Mouse (Mus musculus) urinary bladder, postnatal 10 days (tissue): ENCODE measurements around the gene Mef2a.
"Not testable (repeated sequence)": the region's sequence is repeated elsewhere in the genome, so short reads cannot be mapped to it uniquely, and the experiment has no call there.

Experiments used
- DNase-seq: peaks from one replicate; pipeline ENCODE4 v3.0.0; 2022; ENCODE audit warnings: low spot score

The Mef2a gene

GRCm38 (mm10) chr7:67369645-67370044 is 3.0 kb downstream of the Mef2a start:
- DNase-seq: no peak

DNA sequence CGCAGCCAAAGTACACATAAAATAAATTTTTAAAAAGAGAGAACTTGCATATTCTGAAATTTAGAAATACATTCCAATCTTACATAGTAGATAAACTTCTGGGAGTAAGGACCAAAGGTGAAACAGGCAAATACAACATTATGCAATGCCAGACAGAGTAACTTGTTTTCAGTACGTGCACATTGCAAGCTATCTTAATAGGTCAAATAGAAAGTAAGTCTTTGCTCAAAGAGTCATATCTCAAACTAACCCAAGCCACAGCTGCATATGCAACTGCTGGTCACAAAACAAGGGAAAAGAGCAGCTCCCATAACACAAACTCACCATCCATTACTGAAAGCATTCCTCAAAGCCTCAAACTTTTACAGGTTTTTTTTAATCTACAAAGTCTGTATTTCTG is 4.3 kb downstream of the Mef2a start:
- DNase-seq: no peak

- DNase-seq: no peak
These were observed 12.1 kb downstream of the Mef2a start for GRCm38 (mm10) chr7:67360588-67360987.

DNA sequence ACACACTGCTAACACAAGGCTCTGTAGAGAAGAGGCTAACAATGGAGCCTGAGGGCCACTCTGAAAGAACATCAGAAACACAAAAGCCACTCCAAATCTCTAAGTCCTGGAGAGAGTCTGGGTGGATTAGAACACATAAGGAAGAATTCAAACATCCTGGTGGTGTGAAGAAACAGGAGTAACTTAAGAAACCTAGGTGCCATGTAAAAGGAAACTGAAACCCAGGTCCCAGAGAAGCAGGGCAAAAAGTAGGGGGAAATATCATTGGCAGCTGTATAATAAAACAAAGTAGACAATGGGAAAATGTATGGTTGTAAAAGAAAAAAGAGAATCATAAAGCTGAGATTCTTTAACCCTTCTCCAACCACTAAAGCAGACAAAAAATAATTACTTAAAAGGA is 12.8 kb downstream of the Mef2a start:
- no peak for DNase-seq

DNA sequence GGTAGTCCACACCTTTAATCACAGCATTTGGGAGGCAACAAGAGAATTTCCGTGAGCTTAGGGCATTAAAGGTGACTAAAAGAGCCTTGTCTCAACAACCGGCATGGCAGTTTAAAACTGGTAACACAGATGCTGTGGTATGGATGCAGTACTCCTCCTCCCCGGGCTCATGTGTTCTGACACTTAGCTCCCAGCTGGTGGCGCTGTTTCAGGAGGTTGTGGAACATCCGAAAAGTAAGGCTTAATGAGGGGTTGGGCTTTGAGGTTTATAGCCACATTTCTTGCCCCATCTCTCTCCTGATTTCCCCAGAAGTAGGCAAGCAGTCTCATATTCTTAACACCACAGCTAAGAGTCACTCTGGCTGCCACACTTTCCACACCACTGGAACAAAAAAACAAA is 16.8 kb downstream of the Mef2a start:
- no peak for DNase-seq

GRCm38 (mm10) chr7:67353667-67354066 is 19.0 kb downstream of the Mef2a start:
- no peak for DNase-seq

- DNase-seq: no peak
These were observed 19.7 kb downstream of the Mef2a start for GRCm38 (mm10) chr7:67352989-67353388.

GRCm38 (mm10) chr7:67344443-67344842 is 28.2 kb downstream of the Mef2a start:
- no peak for DNase-seq

DNA sequence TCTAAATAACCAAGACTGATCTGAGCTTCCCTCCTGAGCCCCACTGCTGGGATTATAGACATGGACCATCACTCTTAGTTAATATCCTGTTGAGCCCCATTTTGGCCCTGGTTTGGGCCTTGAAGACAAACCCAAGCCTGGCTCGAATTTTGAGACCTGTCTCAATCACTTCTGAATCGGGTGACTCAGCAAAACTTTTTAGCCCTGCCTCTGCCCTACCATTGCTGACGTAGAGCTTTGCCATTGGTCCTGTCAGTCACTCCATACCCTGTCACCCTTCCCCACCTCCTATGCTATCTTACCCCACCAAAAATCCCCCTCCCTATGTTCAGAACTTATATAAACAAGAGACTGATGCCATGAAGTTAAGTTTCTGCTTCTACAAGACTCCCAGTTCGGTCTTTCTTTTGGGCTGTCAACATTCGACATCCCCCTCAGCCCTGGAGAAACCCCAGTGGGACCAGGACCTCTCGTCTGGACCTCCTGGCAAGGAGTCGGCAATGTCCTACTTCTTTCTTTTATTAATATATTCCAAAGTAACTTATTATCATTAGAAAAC is 30.5 kb downstream of the Mef2a start:
- no peak for DNase-seq

DNA sequence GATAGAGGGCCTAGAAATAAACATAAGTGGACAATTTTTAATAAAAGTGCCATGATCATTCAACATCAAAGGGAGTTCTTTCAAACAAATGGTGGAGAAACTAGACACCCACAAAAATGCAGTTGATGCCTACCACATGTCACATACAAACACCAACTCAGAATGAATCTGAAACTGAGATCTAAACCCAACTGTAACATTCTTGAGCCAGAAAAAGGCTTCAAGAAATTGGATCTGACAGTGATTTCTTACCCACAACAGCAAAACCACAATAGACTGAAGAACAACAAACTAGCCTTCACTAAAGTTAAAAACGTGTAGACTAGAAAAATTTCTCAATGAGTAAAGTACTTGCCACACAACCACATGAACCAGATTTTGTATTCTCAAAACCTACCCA is 52.3 kb downstream of the Mef2a start:
- no peak for DNase-seq

DNA sequence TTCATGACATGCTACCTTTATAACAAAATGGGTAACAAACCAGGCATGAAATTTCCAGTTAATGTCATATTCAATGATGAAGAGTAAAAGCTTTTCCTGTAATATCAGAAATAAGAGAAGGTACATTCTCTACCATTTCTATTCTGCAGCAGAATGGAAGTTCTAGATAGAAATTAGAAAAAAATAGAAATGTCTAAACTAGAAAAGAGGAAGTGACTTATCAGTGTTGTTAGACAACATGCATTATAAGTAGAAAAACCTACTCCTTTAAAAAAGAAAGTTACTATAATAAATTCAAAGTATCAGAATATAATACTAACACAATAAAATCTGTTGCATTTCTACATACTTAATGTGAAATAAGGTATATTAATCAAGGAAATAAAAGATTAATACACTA is 54.0 kb downstream of the Mef2a start:
- DNase-seq: no peak

DNA sequence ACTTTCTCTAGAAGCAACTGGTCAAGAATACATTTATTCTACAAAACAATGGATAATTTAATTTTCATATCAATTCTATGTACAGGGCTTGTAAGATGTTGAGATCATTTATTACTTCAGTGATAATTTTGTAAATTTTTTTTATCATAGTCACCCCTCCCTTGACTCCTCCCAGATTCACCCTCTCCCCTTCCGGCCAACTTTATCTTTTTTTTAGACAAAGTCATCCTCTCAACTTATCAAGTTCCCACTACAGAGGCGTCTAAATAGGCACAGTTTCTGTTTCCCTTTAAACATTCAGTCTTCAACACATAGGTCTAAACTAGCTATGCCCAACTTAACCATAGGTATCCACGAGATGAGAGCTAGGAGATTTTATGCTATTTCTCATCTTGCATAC is 59.5 kb downstream of the Mef2a start:
- DNase-seq: no peak

DNA sequence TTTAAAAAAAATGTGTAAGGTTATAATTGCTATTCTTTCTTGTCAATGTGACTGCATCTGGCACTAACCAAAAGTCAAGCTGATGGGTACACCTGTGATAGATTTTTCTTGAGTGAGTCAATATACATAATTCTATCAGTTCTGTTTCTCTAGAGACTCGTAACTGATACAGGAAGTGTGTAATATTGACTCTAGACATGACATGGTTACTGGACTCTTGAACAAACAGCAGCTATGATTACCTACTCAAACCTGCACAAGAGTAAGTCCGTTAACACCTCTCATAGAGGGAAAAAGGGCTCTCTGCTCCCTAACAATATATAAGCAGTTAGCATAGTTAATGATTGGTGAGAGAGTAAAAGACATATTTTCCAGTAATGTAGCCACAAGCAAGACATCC is 62.5 kb downstream of the Mef2a start:
- DNase-seq: no peak

DNA sequence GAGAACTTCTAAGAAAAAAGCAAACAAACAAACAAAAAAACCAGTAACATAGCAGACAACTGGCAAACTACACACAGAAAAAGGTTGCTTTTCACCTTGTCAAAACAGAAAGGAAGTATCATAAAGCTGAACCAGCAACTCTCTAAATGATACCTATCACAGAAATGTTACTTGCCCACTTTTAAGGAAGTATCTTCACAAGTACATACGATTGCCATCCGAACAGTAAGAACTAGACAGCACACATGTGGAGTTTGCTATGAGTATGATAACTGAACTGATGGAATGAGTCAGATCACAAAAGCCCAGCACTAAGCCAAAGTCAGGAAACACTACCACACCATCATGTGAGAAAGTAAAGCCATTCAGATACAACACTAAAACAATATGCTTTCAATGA is 64.6 kb downstream of the Mef2a start:
- DNase-seq: no peak

DNA sequence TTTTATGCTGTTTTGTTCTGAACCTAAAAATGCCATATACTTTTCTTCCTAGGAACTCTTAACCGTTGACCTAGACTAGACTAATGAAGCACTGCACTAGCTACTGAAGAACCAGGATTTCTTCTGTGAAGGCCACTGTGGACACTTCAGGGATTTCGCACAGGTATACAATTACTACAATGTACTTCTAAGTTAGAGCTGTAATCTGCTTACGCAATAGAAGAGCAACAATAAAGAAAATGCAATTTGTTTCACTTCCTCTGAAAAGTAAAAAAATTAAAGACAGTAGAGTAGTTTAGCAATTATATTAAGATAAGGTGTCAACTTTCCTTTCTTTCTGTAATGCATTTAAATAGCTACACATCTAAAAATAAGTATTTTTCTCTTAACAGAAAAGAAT is 65.6 kb downstream of the Mef2a start:
- DNase-seq: no peak

DNA sequence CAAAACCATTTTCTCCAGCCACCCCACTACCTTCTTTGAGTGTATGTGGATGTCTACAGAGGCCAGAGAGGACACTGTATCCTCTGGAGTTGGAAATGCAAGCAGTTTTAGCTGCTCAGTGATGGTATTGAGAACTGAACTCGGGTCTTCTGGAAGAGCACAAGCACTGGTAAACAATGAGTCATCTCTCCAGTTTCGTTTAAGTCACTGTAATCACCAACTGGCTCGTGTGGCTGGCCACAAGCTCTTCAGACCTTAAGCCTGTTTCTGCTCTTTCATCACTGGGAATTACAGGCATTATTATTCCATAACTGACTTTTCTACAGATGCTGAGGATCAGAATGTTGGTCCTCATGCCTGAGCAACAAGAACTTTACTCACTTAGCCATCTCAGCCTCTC is 67.7 kb downstream of the Mef2a start:
- no peak for DNase-seq

- DNase-seq: no peak
These were observed 76.2 kb downstream of the Mef2a start for GRCm38 (mm10) chr7:67296419-67296818.

GRCm38 (mm10) chr7:67291356-67291755 is 81.3 kb downstream of the Mef2a start:
- DNase-seq: no peak

GRCm38 (mm10) chr7:67287456-67287855 is 85.2 kb downstream of the Mef2a start:
- DNase-seq: no peak

DNA sequence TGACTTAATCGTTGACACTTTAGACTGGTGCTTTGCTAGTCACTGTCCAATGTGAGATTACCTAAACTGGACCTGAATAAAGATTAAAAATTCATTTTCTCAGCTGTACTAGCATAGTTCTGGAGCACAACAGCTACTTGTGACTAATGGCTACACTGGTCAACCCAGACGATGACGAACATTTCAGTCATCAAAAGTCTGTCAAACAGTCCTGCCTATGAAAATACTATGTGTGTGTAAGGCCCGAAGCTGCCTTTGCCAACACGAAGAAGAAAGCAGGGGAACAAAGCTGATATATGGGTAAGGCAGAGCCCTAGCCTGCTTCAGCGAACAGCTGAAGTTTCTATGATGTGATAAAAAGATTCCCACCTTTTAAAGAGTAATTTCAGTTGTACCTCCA is 89.1 kb downstream of the Mef2a start:
- no peak for DNase-seq

GRCm38 (mm10) chr7:67270447-67270846 is 102.2 kb downstream of the Mef2a start:
- DNase-seq: not testable (repeated sequence)

GRCm38 (mm10) chr7:67259828-67260563 is 112.7 kb downstream of the Mef2a start:
- DNase-seq: no peak

DNA sequence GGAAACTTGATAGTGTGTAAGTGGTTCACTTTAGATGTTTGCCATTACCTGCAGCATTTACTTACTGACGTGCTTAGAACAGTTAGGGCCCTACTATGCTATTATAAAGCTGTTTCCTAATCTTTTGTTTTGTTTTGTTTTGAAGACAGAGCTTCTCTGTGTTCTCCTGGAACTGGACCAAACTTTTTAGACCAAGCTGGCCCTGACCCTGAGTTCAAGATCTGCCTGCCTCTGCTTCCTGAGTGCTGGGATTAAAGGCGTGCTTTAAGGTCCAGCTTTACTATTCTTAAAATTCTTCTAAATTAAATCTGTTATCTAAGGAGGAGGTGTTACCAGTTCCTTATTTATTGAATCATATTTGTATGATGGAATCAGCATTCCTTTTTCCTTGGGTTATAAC is 126.6 kb downstream of the Mef2a start:
- DNase-seq: no peak

- DNase-seq: no peak
These were observed 127.4 kb downstream of the Mef2a start for GRCm38 (mm10) chr7:67245255-67245654.
